Mouse (Mus musculus) neural tube, embryonic 14.5 days (tissue): ENCODE measurements around the gene Gm21830. TPM values are rescaled to one million over a fixed set of nuclear protein-coding genes. Genes with fewer than 3 reads are reported as not detected.
"Not testable (repeated sequence)": the region's sequence is repeated elsewhere in the genome, so short reads cannot be mapped to it uniquely, and the experiment has no call there.

ENCODE experiments used
- ATAC-seq: fragments of 200-750 bp; cut with Nextera tagmentation; 2 replicates; pipeline ENCODE4 v1.8.0; 2017; ENCODE audit warnings: low read depth, mild to moderate bottlenecking, moderate TSS enrichment, moderate library complexity
- H3K27ac ChIP-seq: fragments of 300-500 bp; sonication (generic); 2 replicates; pipeline ENCODE4 v1.5.1; 2014; ENCODE audit warnings: low read depth, mild to moderate bottlenecking, control low read depth, low read length, moderate library complexity, mixed read lengths
- H3K27me3 ChIP-seq: fragments of 300-500 bp; sonication (generic); 2 replicates; pipeline ENCODE4 v1.6.1; 2014; ENCODE audit warnings: low read length; ENCODE audit not compliant: control insufficient read depth, insufficient read depth
- H3K36me3 ChIP-seq: fragments of 300-500 bp; sonication (generic); 2 replicates; pipeline ENCODE4 v1.6.1; 2014; ENCODE audit warnings: low read length, mixed read lengths; ENCODE audit not compliant: control insufficient read depth, insufficient read depth
- H3K4me1 ChIP-seq: fragments of 300-500 bp; sonication (generic); 2 replicates; pipeline ENCODE4 v1.6.1; 2014; ENCODE audit warnings: low read length; ENCODE audit not compliant: control insufficient read depth, insufficient read depth
- H3K4me2 ChIP-seq: fragments of 300-500 bp; sonication (generic); 2 replicates; pipeline ENCODE4 v1.6.1; 2014; ENCODE audit warnings: mild to moderate bottlenecking, low read depth, low read length, control low read depth
- H3K4me3 ChIP-seq: fragments of 300-500 bp; sonication (generic); 2 replicates; pipeline ENCODE4 v1.5.1; 2014; ENCODE audit warnings: low read depth, low read length, control low read depth, mixed read lengths
- H3K9ac ChIP-seq: fragments of 300-500 bp; sonication (generic); replicated peaks from 2 replicates; pipeline ENCODE4 v1.6.1; 2014; ENCODE audit warnings: low read depth, mild to moderate bottlenecking, control low read depth, low read length, mixed read lengths
- H3K9me3 ChIP-seq: fragments of 300-500 bp; sonication (generic); 2 replicates; pipeline ENCODE4 v1.6.1; 2016; ENCODE audit warnings: low read length; ENCODE audit not compliant: control insufficient read depth
- WGBS: fragments of 180-500 bp; shearing (Covaris S2); extraction: QIAGEN DNeasy Blood & Tissue Kit; methylation state at CpG from one replicate; pipeline ENCODE4 v1.1.7; 2014; 5-methylcytosine and 5-hydroxymethylcytosine counted together
- polyA plus RNA-seq: library from polyadenylated mRNA; unstranded; fragments of >200 nt; fragmentation: Nextera tagmentation; extraction: Ambion mirVana; gene quantifications from 2 replicates; pipeline ENCODE4 v1.2.1, GENCODE M21; 2014

Gm21830 gene
- polyA plus RNA-seq = not detected in 2 replicates

GRCm38 (mm10) chr2:67413425-67413824 lies at the start of gene Gm21830:
Gene Gm21830 (plus strand): TSS chr2:67413725.
- H3K4me2 ChIP-seq, ATAC-seq, H3K4me1 ChIP-seq, H3K9ac ChIP-seq, H3K9me3 ChIP-seq, H3K27me3 ChIP-seq, H3K36me3 ChIP-seq, H3K4me3 ChIP-seq, H3K27ac ChIP-seq: not testable (repeated sequence)
- no CpG with 5 or more reads among the region's 1 CpGs for WGBS

- no peaks in the 10 kb centered on the region for H3K4me1 ChIP-seq
Observed at GRCm38 (mm10) chr2:67364506-67364905, 49.0 kb upstream of the Gm21830 start.

GRCm38 (mm10) chr2:67378504-67378903 lies 35.0 kb upstream of the Gm21830 start:
- Histone ChIP-seq H3K9me3 (no peaks in the 10 kb centered on the region), H3K4me2 (no peak overlapping the region), H3K4me1 (no peaks in the 10 kb centered on the region), H3K27me3 (no peaks in the 10 kb centered on the region), H3K27ac (no peak overlapping the region), H3K9ac (no peak overlapping the region), H3K36me3 (no peaks in the 10 kb centered on the region), H3K4me3 (no peak overlapping the region)
- WGBS = 46% methylated on average over 3 of the region's 3 CpGs
- ATAC-seq = no peak

More at GRCm38 (mm10) chr2:67364506-67364905, 49.0 kb upstream of the Gm21830 start:
- 81% methylated on average over 2 of the region's 2 CpGs for WGBS
- no peak overlapping the region for H3K27ac ChIP-seq
- no peak overlapping the region for H3K4me3 ChIP-seq
- no peaks in the 10 kb centered on the region for H3K9me3 ChIP-seq
- H3K9ac ChIP-seq = no peak overlapping the region
- H3K27me3 ChIP-seq = no peaks in the 10 kb centered on the region
- H3K4me2 ChIP-seq = no peak overlapping the region
- no peaks in the 10 kb centered on the region for H3K36me3 ChIP-seq
- no peak for ATAC-seq

GRCm38 (mm10) chr2:67420853-67421252 lies 7.3 kb downstream of the Gm21830 start:
- H3K27ac ChIP-seq = no peak overlapping the region
- H3K36me3 ChIP-seq = no peaks in the 10 kb centered on the region
- H3K4me3 ChIP-seq = no peak overlapping the region

GRCm38 (mm10) chr2:67422799-67423198 lies 9.3 kb downstream of the Gm21830 start:
- H3K36me3 ChIP-seq = no peaks in the 10 kb centered on the region
- no peaks in the 10 kb centered on the region for H3K27me3 ChIP-seq
- H3K4me2 ChIP-seq = no peak overlapping the region
- 97% methylated on average over 1 of the region's 1 CpGs for WGBS
- no peaks in the 10 kb centered on the region for H3K4me1 ChIP-seq
- no peak overlapping the region for H3K4me3 ChIP-seq
- no peaks in the 10 kb centered on the region for H3K9me3 ChIP-seq
- no peak overlapping the region for H3K9ac ChIP-seq
- no peak overlapping the region for H3K27ac ChIP-seq
- no peak for ATAC-seq

More at GRCm38 (mm10) chr2:67420853-67421252, 7.3 kb downstream of the Gm21830 start:
- no peaks in the 10 kb centered on the region for H3K27me3 ChIP-seq
- no peak overlapping the region for H3K9ac ChIP-seq
- H3K4me1 ChIP-seq = no peaks in the 10 kb centered on the region
- H3K9me3 ChIP-seq = no peaks in the 10 kb centered on the region
- ATAC-seq = no peak
- H3K4me2 ChIP-seq = no peak overlapping the region

- Histone ChIP-seq H3K4me2 (no peak within 1 kb of the TSS), H3K9ac (no peak within 1 kb of the TSS), H3K4me1 (no peaks in the 10 kb centered on the region), H3K27ac (no peak within 1 kb of the TSS), H3K36me3 (no peaks in the 10 kb centered on the region), H3K4me3 (no peak within 1 kb of the TSS), H3K9me3 (no peaks in the 10 kb centered on the region), H3K27me3 (no peaks in the 10 kb centered on the region)
- no peak for ATAC-seq
- WGBS = 61% methylated on average over 2 of the region's 2 CpGs
Observed at GRCm38 (mm10) chr2:67433081-67433480, 19.6 kb downstream of the Gm21830 start, which contains the start of gene Gm26727. Gene Gm26727 (minus strand): TSS chr2:67433181.

- ATAC-seq = no peak
- H3K9me3 ChIP-seq = no peaks in the 10 kb centered on the region
- no peaks in the 10 kb centered on the region for H3K27me3 ChIP-seq
- H3K27ac ChIP-seq = no peak overlapping the region
- H3K4me1 ChIP-seq = no peaks in the 10 kb centered on the region
- no peak overlapping the region for H3K4me2 ChIP-seq
- H3K4me3 ChIP-seq = no peak overlapping the region
- whole genome bisulfite sequencing = 88% methylated on average over 8 of the region's 8 CpGs
- H3K36me3 ChIP-seq = no peaks in the 10 kb centered on the region
- no peak overlapping the region for H3K9ac ChIP-seq
Observed at GRCm38 (mm10) chr2:67438309-67438708, 24.8 kb downstream of the Gm21830 start.

- Histone ChIP-seq H3K27ac (no peak within 1 kb of the TSS), H3K9ac (no peak within 1 kb of the TSS), H3K9me3 (no peaks in the 10 kb centered on the region), H3K4me3 (no peak within 1 kb of the TSS), H3K4me2 (no peak within 1 kb of the TSS), H3K4me1 (no peaks in the 10 kb centered on the region), H3K27me3 (no peaks in the 10 kb centered on the region), H3K36me3 (no peaks in the 10 kb centered on the region)
- ATAC-seq = no peak
- WGBS = 80% methylated on average over 3 of the region's 3 CpGs
Observed at GRCm38 (mm10) chr2:67445780-67446179, 32.3 kb downstream of the Gm21830 start, which contains the start of gene Xirp2. Gene Xirp2 (plus strand): TSS chr2:67446002.

- Histone ChIP-seq H3K27ac (no peak overlapping the region), H3K9me3 (no peaks in the 10 kb centered on the region), H3K4me1 (no peaks in the 10 kb centered on the region), H3K9ac (no peak overlapping the region), H3K36me3 (no peaks in the 10 kb centered on the region), H3K27me3 (no peaks in the 10 kb centered on the region), H3K4me3 (no peak overlapping the region), H3K4me2 (no peak overlapping the region)
- 93% methylated on average over 1 of the region's 1 CpGs for WGBS
- ATAC-seq = no peak
Observed at GRCm38 (mm10) chr2:67446772-67447171, 33.2 kb downstream of the Gm21830 start.
